Mouse (Mus musculus): Measurements from ENCODE around the gene Map3k4.
"Not testable (repeated sequence)": the region's sequence is repeated elsewhere in the genome, so short reads cannot be mapped to it uniquely, and the experiment has no call there.

Map3k4 gene

GRCm38 (mm10) chr17:12265969-12266925, 52.3 kb downstream of the Map3k4 start:
- DNase-seq = peak; percentile 36 to 41

GRCm38 (mm10) chr17:12264293-12264692, 54.3 kb downstream of the Map3k4 start:
- no peak for DNase-seq

GRCm38 (mm10) chr17:12263787-12264186, 54.8 kb downstream of the Map3k4 start:
- DNase-seq = no peak

GRCm38 (mm10) chr17:12262851-12263250, 55.7 kb downstream of the Map3k4 start:
- no peak for DNase-seq

GRCm38 (mm10) chr17:12261887-12262286, 56.7 kb downstream of the Map3k4 start:
- DNase-seq = no peak

- no peak for DNase-seq
These were observed 57.2 kb downstream of the Map3k4 start for GRCm38 (mm10) chr17:12261376-12261775.

GRCm38 (mm10) chr17:12259957-12260356, 58.6 kb downstream of the Map3k4 start:
- no peak for DNase-seq

GRCm38 (mm10) chr17:12258517-12258916, 60.1 kb downstream of the Map3k4 start:
- DNase-seq = peak; percentile 28 to 37

GRCm38 (mm10) chr17:12256142-12256541, 62.5 kb downstream of the Map3k4 start:
- DNase-seq = no peak

GRCm38 (mm10) chr17:12250581-12250980, 68.0 kb downstream of the Map3k4 start:
- DNase-seq = no peak

GRCm38 (mm10) chr17:12249783-12250504, 68.7 kb downstream of the Map3k4 start:
- DNase-seq = peak in 1 of 2 experiments; percentile 24

- no peak for DNase-seq
These were observed 77.9 kb downstream of the Map3k4 start for GRCm38 (mm10) chr17:12240701-12241100.

GRCm38 (mm10) chr17:12232724-12233123, 85.9 kb downstream of the Map3k4 start:
- DNase-seq = no peak

GRCm38 (mm10) chr17:12231087-12231486, 87.5 kb downstream of the Map3k4 start:
- DNase-seq = no peak

- no peak for DNase-seq
These were observed 88.4 kb downstream of the Map3k4 start for GRCm38 (mm10) chr17:12230167-12230566.

GRCm38 (mm10) chr17:12229756-12230155, 88.8 kb downstream of the Map3k4 start:
- DNase-seq = no peak

- no peak for DNase-seq
These were observed 90.1 kb downstream of the Map3k4 start for GRCm38 (mm10) chr17:12228471-12228870.

- DNase-seq = no peak
These were observed 90.6 kb downstream of the Map3k4 start for GRCm38 (mm10) chr17:12228001-12228400.

GRCm38 (mm10) chr17:12226551-12226950, 92.0 kb downstream of the Map3k4 start:
- peak; percentile 13 to 37 for DNase-seq

GRCm38 (mm10) chr17:12225227-12225626, 93.4 kb downstream of the Map3k4 start:
- DNase-seq = no peak

- DNase-seq = not testable (repeated sequence)
These were observed 94.0 kb downstream of the Map3k4 start for GRCm38 (mm10) chr17:12224551-12224950.

GRCm38 (mm10) chr17:12224145-12224544, 94.5 kb downstream of the Map3k4 start:
- no peak for DNase-seq

- no peak for DNase-seq
These were observed 94.9 kb downstream of the Map3k4 start for GRCm38 (mm10) chr17:12223682-12224081.

- DNase-seq = no peak
These were observed 96.7 kb downstream of the Map3k4 start for GRCm38 (mm10) chr17:12221926-12222325.

All from kidney, adult 8-10 months (tissue).